Mouse (Mus musculus) CD4-positive naive resting alpha-beta T cell, adult 76 days (primary cell): ENCODE measurements around the gene Ehmt1. TPM values are rescaled to one million over a fixed set of nuclear protein-coding genes. Genes with fewer than 3 reads are reported as not detected.

Experiments used
- total RNA-seq: library from RNA; stranded (reverse); gene quantifications from one replicate; pipeline ENCODE4 v1.2.4, GENCODE M21; 2023

Gene Ehmt1
- 126 TPM for total RNA-seq

GRCm38 (mm10) chr2:24918930-24919838, at the start of gene Ehmt1:
Gene Ehmt1 (minus strand): TSS chr2:24919614.

GRCm38 (mm10) chr2:24962304-24963000, 43.0 kb upstream of the Ehmt1 start, which contains the start of gene Dph7:
Gene Dph7 (plus strand): TSS chr2:24962400.

GRCm38 (mm10) chr2:24949421-24950188, 30.2 kb upstream of the Ehmt1 start, which contains the start of gene Zmynd19:
Gene Zmynd19 (plus strand): TSS chr2:24949792.

GRCm38 (mm10) chr2:24935057-24935796, 15.8 kb upstream of the Ehmt1 start, which contains the start of gene Arrdc1:
Gene Arrdc1 (minus strand): TSS chr2:24935252.

GRCm38 (mm10) chr2:24763115-24763557, 156.3 kb downstream of the Ehmt1 start, which contains the start of gene Cacna1b:
Gene Cacna1b (minus strand): TSS chr2:24763152.

Other genes starting within 250 kb of the Ehmt1 start
- gene Cacna1b, start 156.5 kb downstream of the Ehmt1 start, total RNA-seq = not detected
- gene Arrdc1, start 15.6 kb upstream of the Ehmt1 start, total RNA-seq = 107 TPM
- 16.0 TPM for gene Zmynd19, start 30.2 kb upstream of the Ehmt1 start, total RNA-seq
- 14.7 TPM for gene Dph7, start 42.8 kb upstream of the Ehmt1 start, total RNA-seq
- gene Mrpl41, start 55.5 kb upstream of the Ehmt1 start, total RNA-seq = 23.9 TPM
- gene Pnpla7, start 56.4 kb upstream of the Ehmt1 start, total RNA-seq = 153 TPM
- 29.2 TPM for gene Nsmf, start 134.7 kb upstream of the Ehmt1 start, total RNA-seq
- gene Entpd8, start 160.7 kb upstream of the Ehmt1 start, total RNA-seq = not detected
- not detected for gene Noxa1, start 175.5 kb upstream of the Ehmt1 start, total RNA-seq